Mouse (Mus musculus) small intestine, adult 2 months (tissue): ENCODE results near the gene Tmcc1. TPM values are rescaled to one million over a fixed set of nuclear protein-coding genes. Genes with fewer than 3 reads are reported as not detected.
"Not testable (repeated sequence)": the region's sequence is repeated elsewhere in the genome, so short reads cannot be mapped to it uniquely, and the experiment has no call there.

Experiments
- H3K27ac ChIP-seq: fragments of 200-500 bp; 2 replicates; pipeline ENCODE4 v1.5.1; 2012; ENCODE audit warnings: low read depth, low read length, control low read depth, inconsistent platforms; ENCODE audit not compliant: insufficient read depth
- H3K27me3 ChIP-seq: fragments of 200-500 bp; 2 replicates; pipeline ENCODE4 v1.6.1; 2012; ENCODE audit warnings: mild to moderate bottlenecking, moderate library complexity, low read length, inconsistent platforms; ENCODE audit not compliant: control insufficient read depth, insufficient read depth
- H3K36me3 ChIP-seq: fragments of 200-500 bp; 2 replicates; pipeline ENCODE4 v1.6.1; 2012; ENCODE audit warnings: mild to moderate bottlenecking, low read length, control low read depth, inconsistent platforms; ENCODE audit not compliant: control insufficient read depth, insufficient read depth
- H3K4me1 ChIP-seq: fragments of 200-500 bp; 2 replicates; pipeline ENCODE4 v1.6.1; 2012; ENCODE audit warnings: low read length, inconsistent platforms, mixed read lengths; ENCODE audit not compliant: control insufficient read depth, insufficient read depth, insufficient read length
- H3K4me3 ChIP-seq: fragments of 200-500 bp; 2 replicates; pipeline ENCODE4 v1.5.1; 2012; ENCODE audit warnings: low read depth, mild to moderate bottlenecking, control low read depth, inconsistent platforms, low read length, moderate library complexity
- CTCF ChIP-seq: fragments of 200-500 bp; IDR thresholded peaks from 2 replicates; pipeline ENCODE4 v1.5.1; 2012; ENCODE audit warnings: low read depth, mild to moderate bottlenecking, control low read depth, inconsistent platforms, low read length, moderate library complexity, mixed read lengths; ENCODE audit not compliant: insufficient replicate concordance, insufficient read length; ENCODE audit errors: extremely low read depth
- POLR2A ChIP-seq: fragments of 200-500 bp; IDR thresholded peaks from 2 replicates; pipeline ENCODE4 v1.6.1; 2012; ENCODE audit warnings: low read depth, mild to moderate bottlenecking, control low read depth, inconsistent platforms, low read length, moderate library complexity
- WGBS: fragments of 180-500 bp; shearing (Covaris S2); methylation state at CpG from one replicate; pipeline ENCODE4 v1.1.7; 2018; 5-methylcytosine and 5-hydroxymethylcytosine counted together
- polyA plus RNA-seq: library from polyadenylated mRNA; depleted of rRNA; stranded (reverse); fragments of >200 nt; gene quantifications from 2 replicates; pipeline ENCODE4 v1.2.3, GENCODE M21; 2012

Tmcc1 gene
- polyA plus RNA-seq, 1 experiment: 11.7 TPM

GRCm38 (mm10) chr6:116183509-116183908, 9.8 kb downstream of the Tmcc1 start:
- Histone ChIP-seq H3K4me3 (no peak overlapping the region), H3K36me3 (peaks cover 5% of the 10 kb centered on the region; the same call in 1 of the 2 replicates), H3K27me3 (no peaks in the 10 kb centered on the region), H3K27ac (no peak overlapping the region), H3K4me1 (peaks cover 18% of the 10 kb centered on the region; the same call in 1 of the 2 replicates)
- no peak for TF ChIP-seq POLR2A
- no peak for TF ChIP-seq CTCF
- 59% methylated on average over 5 of the region's 5 CpGs for whole genome bisulfite sequencing

- 33% methylated on average over 3 of the region's 3 CpGs for WGBS
- Histone ChIP-seq H3K36me3 (peaks cover 4% of the 10 kb centered on the region; the same call in 1 of the 2 replicates), H3K27me3 (no peaks in the 10 kb centered on the region), H3K4me3 (no peak overlapping the region), H3K4me1 (peaks cover 19% of the 10 kb centered on the region; the same call in 1 of the 2 replicates), H3K27ac (peak overlapping the region; percentile 86)
- TF ChIP-seq CTCF (no peak), POLR2A (no peak)
These were observed 12.6 kb downstream of the Tmcc1 start for GRCm38 (mm10) chr6:116180731-116181130.

- Histone ChIP-seq H3K4me1 (peaks cover 19% of the 10 kb centered on the region; the same call in 1 of the 2 replicates), H3K36me3 (0 out of 2 replicates have a peak, but pooled peaks cover 2% of the 10 kb centered on the region), H3K27ac (peak overlapping the region; percentile 94), H3K27me3 (no peaks in the 10 kb centered on the region), H3K4me3 (no peak overlapping the region)
- 33% methylated on average over 2 of the region's 2 CpGs for WGBS
- no peak for TF ChIP-seq CTCF
- TF ChIP-seq POLR2A: no peak
These were observed 14.9 kb downstream of the Tmcc1 start for GRCm38 (mm10) chr6:116178376-116178775.

GRCm38 (mm10) chr6:116173511-116174099, 19.7 kb downstream of the Tmcc1 start:
- 90% methylated on average over 37 of the region's 37 CpGs for WGBS
- H3K36me3 ChIP-seq, H3K27me3 ChIP-seq, H3K27ac ChIP-seq, H3K4me1 ChIP-seq, H3K4me3 ChIP-seq: not testable (repeated sequence)

- Histone ChIP-seq H3K4me3 (no peak overlapping the region), H3K27me3 (no peaks in the 10 kb centered on the region), H3K36me3 (peaks cover 5% of the 10 kb centered on the region; the same call in 1 of the 2 replicates), H3K4me1 (no peaks in the 10 kb centered on the region), H3K27ac (no peak overlapping the region)
- WGBS: 88% methylated on average over 1 of the region's 1 CpGs
- TF ChIP-seq CTCF (no peak), POLR2A (no peak)
These were observed 26.9 kb downstream of the Tmcc1 start for GRCm38 (mm10) chr6:116166383-116166782.

GRCm38 (mm10) chr6:116154854-116155624, 38.2 kb downstream of the Tmcc1 start:
- no peak overlapping the region for H3K27ac ChIP-seq
- H3K27me3 ChIP-seq: no peaks in the 10 kb centered on the region
- H3K36me3 ChIP-seq: peaks cover 7% of the 10 kb centered on the region; the same call in 1 of the 2 replicates
- H3K4me1 ChIP-seq: no peaks in the 10 kb centered on the region
- WGBS: 79% methylated on average over 3 of the region's 3 CpGs
- H3K4me3 ChIP-seq: no peak overlapping the region
- no peak for TF ChIP-seq POLR2A
- TF ChIP-seq CTCF: no peak

- TF ChIP-seq POLR2A (no peak), CTCF (no peak)
- no peak overlapping the region for H3K4me3 ChIP-seq
- H3K27me3 ChIP-seq: no peaks in the 10 kb centered on the region
- 75% methylated on average over 1 of the region's 1 CpGs for WGBS
- H3K27ac ChIP-seq: no peak overlapping the region
- H3K36me3 ChIP-seq: 0 out of 2 replicates have a peak, but pooled peaks cover 2% of the 10 kb centered on the region
- no peaks in the 10 kb centered on the region for H3K4me1 ChIP-seq
These were observed 45.9 kb downstream of the Tmcc1 start for GRCm38 (mm10) chr6:116147386-116147785.
